Mouse (Mus musculus): ENCODE measurements around the gene AC134908.4.

GRCm38 (mm10) chr17:25809606-25810340 is 14.3 kb upstream of the AC134908.4 start:
- TF ChIP-seq CTCF (IDR thresholded peaks at IDR 0.05; ENCODE audit: low read depth), result no peak
- TF ChIP-seq EP300 (IDR thresholded peaks at IDR 0.05; ENCODE audit: low read depth), result no peak

Measured in liver, postnatal 0 days (tissue).